Mouse (Mus musculus): ENCODE data around the gene Aldh6a1. TPM values are rescaled to one million over a fixed set of nuclear protein-coding genes. Genes with fewer than 3 reads are reported as not detected.
A peak's percentile ranks its signal among the peaks of the same experiment; 100 is the strongest.

Gene Aldh6a1
- polyA plus RNA-seq, 1 experiment: 27.3 TPM

DNA sequence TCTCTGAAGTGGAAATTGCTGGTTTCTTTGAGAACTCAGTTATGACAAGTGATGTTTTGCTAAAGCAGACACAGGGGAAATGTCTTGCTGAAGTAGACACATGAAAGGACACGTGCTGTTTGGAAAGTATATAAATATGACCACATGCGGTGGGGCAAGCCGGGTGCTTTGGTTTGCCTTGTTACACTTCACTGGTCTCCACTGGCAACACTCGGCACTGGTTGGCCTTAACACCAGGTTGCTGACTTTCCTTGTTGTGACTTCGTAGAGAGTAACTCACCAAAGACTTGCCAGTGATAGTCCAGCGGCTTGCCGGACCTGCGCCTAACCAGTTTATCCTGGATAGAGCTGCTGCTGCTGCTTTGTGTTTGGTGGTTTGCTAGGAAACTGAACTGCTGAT, 62.7 kb downstream of the Aldh6a1 start:
- TF ChIP-seq CTCF (IDR thresholded peaks at IDR 0.05; ENCODE audit: insufficient read depth, low read length): no peak
- TF ChIP-seq POLR2A (IDR thresholded peaks at IDR 0.05; ENCODE audit: borderline replicate concordance, extremely low read depth, low read depth, low read length): no peak
- Histone ChIP-seq H3K4me3 (replicated peaks; ENCODE audit: extremely low read depth, low read depth, low read length) (no peak overlapping the region), H3K4me1 (ENCODE audit: control insufficient read depth, insufficient read depth, low read length) (peaks cover 11% of the 10 kb centered on the region)
- WGBS: 70% methylated on average over 8 of the region's 8 CpGs
- no peak for DNase-seq

DNA sequence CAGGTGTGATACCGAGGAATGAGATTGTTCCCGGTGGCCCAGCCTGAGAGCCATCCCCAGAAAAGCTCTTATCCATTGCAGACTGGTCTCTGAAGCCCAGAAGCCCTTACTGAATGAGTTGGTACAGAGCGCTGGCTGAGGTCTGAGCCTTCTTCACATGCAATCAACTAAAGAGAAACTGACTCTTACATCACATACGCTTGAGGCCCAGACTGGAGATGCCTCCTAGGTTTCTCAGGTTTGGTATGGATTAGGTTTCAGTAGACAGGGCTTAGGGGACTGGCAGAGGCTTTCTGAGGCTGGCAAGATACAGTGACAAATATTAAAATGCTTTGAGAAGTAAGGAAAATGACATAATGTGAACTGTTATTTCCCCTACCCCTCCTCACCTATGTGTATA, 65.4 kb downstream of the Aldh6a1 start:
- 79% methylated on average over 4 of the region's 4 CpGs for WGBS
- DNase-seq: no peak
- Histone ChIP-seq H3K4me1 (ENCODE audit: control insufficient read depth, insufficient read depth, low read length) (peaks cover 11% of the 10 kb centered on the region), H3K4me3 (replicated peaks; ENCODE audit: extremely low read depth, low read depth, low read length) (no peak overlapping the region)
- TF ChIP-seq CTCF (IDR thresholded peaks at IDR 0.05; ENCODE audit: insufficient read depth, low read length): no peak

DNA sequence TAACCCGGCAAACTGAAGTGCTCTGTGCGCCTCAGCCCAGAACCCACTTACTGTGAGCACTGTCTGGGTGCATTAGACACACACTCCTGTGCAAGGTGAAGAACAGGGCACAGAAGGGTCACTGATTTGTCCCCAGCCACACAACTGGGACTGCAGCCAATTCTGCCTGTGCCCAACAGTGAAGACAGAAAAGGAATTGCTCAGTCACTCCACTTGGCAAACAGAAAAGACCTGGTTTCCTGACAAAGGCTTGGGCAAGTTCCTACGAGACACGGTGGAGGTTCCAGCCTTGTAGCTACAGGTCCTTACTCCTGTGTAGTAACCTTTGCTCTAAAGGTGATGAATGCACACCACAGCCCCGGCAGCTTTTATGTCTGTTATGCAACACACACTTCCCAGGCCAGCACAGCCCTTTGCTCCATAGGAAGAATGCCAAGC, 66.1 kb downstream of the Aldh6a1 start:
- H3K4me1 ChIP-seq (ENCODE audit: control insufficient read depth, insufficient read depth, low read length): peaks cover 11% of the 10 kb centered on the region
- H3K4me3 ChIP-seq (replicated peaks; ENCODE audit: extremely low read depth, low read depth, low read length): no peak overlapping the region
- DNase-seq: peak; percentile 32
- WGBS: 39% methylated on average over 5 of the region's 5 CpGs
- TF ChIP-seq POLR2A (IDR thresholded peaks at IDR 0.05; ENCODE audit: borderline replicate concordance, extremely low read depth, low read depth, low read length) (no peak), CTCF (IDR thresholded peaks at IDR 0.05; ENCODE audit: insufficient read depth, low read length) (no peak)

DNA sequence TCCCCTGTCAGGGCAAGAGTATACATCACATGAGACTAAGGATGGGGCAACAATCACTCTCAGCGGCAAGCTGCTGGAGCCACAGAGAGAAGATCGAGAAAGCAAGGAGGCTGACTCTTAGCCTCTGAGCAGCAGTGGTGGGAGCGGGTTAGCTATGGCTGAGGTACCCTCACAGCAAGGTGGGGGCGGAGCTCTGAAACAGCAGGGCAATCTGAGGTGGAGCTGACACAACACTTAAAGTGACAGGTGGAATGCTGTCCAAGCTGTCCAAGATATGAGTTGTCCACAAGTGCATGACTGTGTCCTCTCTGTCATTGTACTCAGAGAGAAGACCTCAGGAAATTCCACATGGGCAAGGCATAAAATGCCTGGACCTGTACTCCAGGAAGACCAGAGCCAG, 68.4 kb downstream of the Aldh6a1 start:
- H3K4me3 ChIP-seq (replicated peaks; ENCODE audit: extremely low read depth, low read depth, low read length): no peak overlapping the region
- TF ChIP-seq POLR2A (IDR thresholded peaks at IDR 0.05; ENCODE audit: borderline replicate concordance, extremely low read depth, low read depth, low read length) (no peak), CTCF (IDR thresholded peaks at IDR 0.05; ENCODE audit: insufficient read depth, low read length) (no peak)
- WGBS: 90% methylated on average over 4 of the region's 4 CpGs
- H3K4me1 ChIP-seq (ENCODE audit: control insufficient read depth, insufficient read depth, low read length): peaks cover 5% of the 10 kb centered on the region
- no peak for DNase-seq

Other genes starting within 250 kb of the Aldh6a1 start
- gene Elmsan1, start 232.1 kb downstream of the Aldh6a1 start, polyA plus RNA-seq (2012; rRNA removed): 26.5 and 29.5 TPM in 2 replicates
- gene Ptgr2, start 165.8 kb downstream of the Aldh6a1 start, polyA plus RNA-seq (2012; rRNA removed): 7.3 and 14.5 TPM in 2 replicates
- gene Zfp410, start 134.2 kb downstream of the Aldh6a1 start, polyA plus RNA-seq (2012; rRNA removed): 16.0 and 20.5 TPM in 2 replicates
- 23.7 and 31.8 TPM in 2 replicates for gene Coq6, start 89.3 kb downstream of the Aldh6a1 start, polyA plus RNA-seq (2012; rRNA removed)
- gene Fam161b, start 89.2 kb downstream of the Aldh6a1 start, polyA plus RNA-seq (2012; rRNA removed): 1.9 and 2.5 TPM in 2 replicates
- 5.5 and 11.5 TPM in 2 replicates for gene Entpd5, start 42.0 kb downstream of the Aldh6a1 start, polyA plus RNA-seq (2012; rRNA removed)
- gene Bbof1, start 41.9 kb downstream of the Aldh6a1 start, polyA plus RNA-seq (2012; rRNA removed): 0.54 and 0.73 TPM in 2 replicates
- 3.8 and 5.4 TPM in 2 replicates for gene Rnf113a2, start 33.8 kb downstream of the Aldh6a1 start, polyA plus RNA-seq (2012; rRNA removed)
- 11.4 and 14.1 TPM in 2 replicates for gene Lin52, start 418 bp upstream of the Aldh6a1 start, polyA plus RNA-seq (2012; rRNA removed)
- gene Vsx2, start 118.8 kb upstream of the Aldh6a1 start, polyA plus RNA-seq (2012; rRNA removed): not detected in 2 replicates
- gene Abcd4, start 166.4 kb upstream of the Aldh6a1 start, polyA plus RNA-seq (2012; rRNA removed): 20.7 and 26.4 TPM in 2 replicates
- not detected in 2 replicates for gene Vrtn, start 190.0 kb upstream of the Aldh6a1 start, polyA plus RNA-seq (2012; rRNA removed)
- 0.07 TPM in 1 of 2 replicates, not detected in the other for gene Syndig1l, start 247.8 kb upstream of the Aldh6a1 start, polyA plus RNA-seq (2012; rRNA removed)